Mouse (Mus musculus) right cerebral cortex, postnatal 14 days (tissue): ENCODE data around the gene Ms4a18.
"Not testable (repeated sequence)": the region's sequence is repeated elsewhere in the genome, so short reads cannot be mapped to it uniquely, and the experiment has no call there.

ENCODE experiments used
- DNase-seq: peaks from one replicate; pipeline ENCODE4 v3.0.0; 2022

Gene Ms4a18

DNA sequence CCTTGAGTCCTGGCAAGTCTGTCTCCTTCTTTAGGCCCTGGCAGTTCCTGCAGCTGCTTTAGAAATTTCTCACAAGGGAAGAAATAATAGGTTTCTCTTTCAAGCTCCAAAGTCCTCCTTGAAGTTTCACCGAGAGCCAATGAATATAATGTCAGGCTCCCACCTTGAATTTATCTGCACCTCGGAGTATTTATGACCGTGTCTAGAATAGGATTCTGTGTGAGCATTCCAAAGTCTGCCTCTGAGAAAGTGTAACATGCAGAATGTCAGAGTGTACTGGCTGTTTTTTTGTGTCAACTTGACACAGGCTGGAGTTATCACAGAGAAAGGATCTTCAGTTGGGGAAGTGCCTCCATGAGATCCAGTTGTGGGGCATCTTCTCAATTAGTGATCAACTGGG is at the start of gene Ms4a18:
Ms4a18 (minus strand) TSS at position 141 of the 400 bp plus-strand sequence.
- no peak for DNase-seq

DNA sequence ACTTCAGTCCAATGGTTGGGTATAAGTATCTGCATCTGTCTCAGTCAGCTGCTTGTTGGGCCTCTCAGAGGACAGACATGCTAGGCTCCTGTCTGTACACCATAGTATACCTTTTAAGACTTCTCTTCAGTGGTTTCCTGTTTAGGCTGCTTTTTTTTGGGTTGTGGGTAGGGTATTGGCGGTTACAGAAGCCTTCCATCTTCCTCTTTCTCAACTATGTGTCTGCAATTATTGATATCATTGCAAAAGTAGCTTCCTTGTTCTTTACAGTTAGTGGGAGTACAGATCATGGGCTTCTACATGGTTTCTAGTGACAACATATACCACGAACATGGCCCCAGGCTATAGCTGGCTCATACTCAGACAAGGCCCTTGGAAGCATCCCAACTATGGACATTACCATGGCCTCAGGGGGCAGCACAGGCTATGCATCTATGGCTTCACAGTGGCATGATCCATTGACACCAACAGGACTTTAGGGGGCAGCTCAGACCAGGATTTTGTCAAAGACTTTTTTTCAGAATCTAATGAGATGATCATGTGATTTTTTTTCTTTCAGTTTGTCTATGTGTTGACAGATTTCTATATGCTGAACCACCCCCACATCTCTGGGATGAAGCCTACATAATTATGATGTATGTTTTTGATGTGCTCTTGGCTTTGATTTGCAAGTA is 47.5 kb upstream of the Ms4a18 start:
- DNase-seq, result no peak

DNA sequence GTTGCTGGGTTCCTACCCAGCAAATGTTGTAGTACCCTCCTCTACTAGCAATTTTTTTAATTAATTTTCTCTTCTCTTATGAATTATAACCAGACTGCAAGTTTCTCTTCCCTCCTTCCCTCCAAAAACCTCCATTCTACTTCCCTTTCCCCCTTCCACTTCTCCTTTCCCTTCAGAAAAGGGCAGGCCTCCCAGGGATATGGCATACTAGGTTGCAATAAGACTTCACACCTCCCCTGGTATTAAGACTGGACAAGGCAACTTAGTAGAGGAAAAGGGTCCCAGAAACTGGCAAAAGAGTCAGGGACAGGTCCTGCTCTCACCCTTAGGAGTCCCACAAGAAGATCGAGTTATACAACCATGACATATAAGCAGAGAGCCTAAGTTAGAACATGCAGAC is 43.1 kb upstream of the Ms4a18 start:
- no peak for DNase-seq

DNA sequence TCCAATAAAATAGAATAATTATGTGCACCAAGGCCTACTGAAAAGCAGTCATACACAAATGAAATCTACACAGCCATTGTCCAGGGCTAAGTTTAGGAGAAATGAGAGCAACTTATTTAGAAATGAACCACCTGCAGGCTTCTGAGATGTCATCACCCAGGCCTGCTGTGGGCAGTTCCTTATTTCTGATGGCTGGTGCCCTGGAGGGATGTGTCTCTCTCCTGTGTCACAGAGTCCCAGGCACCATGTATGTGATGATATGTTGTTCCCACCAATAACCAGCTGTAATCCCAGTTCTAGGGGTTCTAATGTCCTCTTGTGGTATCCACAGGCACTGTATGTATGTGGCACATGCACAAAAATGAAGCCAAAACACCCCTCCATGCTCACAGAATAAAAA is 42.1 kb upstream of the Ms4a18 start:
- DNase-seq, result no peak

DNA sequence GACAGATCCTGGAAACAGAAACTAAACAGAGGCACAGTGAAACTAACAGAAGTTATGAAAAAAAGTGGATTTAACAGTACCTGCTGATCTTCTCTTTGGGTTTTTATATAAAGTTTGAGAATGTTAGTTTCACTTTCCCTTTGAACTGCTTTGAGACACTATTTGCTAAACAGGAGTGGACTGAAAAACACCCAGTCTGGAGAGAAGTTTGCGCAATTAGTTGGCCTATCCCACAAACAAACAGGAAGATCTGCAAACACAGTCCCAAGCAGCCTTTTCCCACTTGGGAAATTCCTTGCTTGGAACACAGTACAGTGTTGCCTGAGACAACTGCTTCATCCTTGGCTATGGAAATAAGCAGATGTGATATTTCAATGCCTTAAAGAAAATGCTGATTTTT is 37.9 kb upstream of the Ms4a18 start:
- not testable (repeated sequence) for DNase-seq

DNA sequence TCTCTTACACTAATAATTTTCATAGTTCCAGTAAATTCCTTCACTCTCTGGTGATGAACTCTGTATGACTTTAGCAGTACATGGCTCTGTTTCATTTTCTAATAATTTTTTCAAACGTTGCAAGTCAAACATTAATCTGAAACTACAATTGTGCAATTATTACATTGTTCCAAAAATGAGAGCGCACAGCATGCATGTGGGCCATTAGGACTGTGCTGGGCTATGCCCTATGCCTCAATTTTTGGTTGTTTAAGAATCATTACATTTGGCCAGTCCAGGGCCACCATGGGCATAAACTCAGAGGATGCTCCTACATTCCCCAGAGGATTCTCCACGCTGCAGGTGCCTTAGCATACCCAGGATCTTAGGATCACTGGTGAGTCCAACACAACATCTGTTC is 35.4 kb upstream of the Ms4a18 start:
- no peak for DNase-seq

DNA sequence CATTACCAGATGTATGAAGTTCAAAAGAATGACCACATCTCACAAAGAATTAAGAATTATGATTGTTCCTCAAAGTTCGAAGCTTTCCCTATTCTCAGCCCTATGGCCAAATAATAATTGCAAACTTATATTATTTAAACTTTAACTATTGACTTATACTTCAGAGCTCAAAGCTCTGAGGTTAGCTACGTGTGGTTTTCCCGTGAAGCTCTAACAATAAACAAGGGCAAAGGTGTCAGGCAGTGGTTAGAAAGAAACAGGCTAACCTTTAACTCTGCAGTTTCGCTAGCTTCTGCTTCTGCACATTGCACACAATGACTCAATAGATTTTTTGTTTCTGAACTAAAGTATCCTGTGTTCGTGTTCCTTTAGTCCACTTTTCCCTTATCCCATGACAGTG is 35.0 kb upstream of the Ms4a18 start:
- DNase-seq, result no peak

DNA sequence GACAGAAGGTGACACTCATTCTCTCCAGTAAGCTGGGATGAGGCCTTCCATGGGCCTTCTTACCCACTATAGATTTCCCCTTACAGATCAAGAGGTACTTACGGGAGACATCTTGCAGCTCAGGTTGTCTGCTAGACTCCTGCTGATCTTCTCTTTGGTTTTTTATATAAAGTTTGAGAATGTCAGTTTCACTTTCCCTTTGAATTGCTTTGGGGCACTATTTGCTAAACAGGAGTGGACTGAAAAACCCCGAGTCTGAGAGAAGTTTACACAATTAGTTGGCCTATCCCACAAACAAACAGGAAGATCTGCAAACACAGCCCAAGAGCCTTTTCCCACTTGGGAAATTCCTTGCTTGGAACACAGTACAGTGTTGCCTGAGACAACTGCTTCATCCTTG is 32.5 kb upstream of the Ms4a18 start:
- DNase-seq, result no peak

DNA sequence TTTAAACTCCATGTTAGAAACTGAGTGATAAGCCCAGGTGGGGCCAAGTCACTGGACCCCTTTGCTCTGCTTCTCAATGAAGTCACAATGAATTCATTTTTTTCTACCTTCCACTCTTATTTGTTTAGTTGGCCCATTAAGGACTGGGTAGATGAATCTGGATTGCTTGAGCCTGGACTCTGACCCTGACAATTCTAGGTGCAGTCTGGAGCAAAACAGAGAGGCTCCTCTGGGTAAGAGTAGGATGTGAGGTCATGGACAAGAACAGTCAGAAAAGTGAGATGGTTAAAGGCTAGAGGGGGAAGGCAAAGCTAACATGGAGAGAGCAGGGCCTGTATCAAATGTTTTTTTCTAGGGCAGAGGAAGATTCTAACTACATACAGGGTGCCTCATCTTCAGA is 31.6 kb upstream of the Ms4a18 start:
- DNase-seq, result no peak

DNA sequence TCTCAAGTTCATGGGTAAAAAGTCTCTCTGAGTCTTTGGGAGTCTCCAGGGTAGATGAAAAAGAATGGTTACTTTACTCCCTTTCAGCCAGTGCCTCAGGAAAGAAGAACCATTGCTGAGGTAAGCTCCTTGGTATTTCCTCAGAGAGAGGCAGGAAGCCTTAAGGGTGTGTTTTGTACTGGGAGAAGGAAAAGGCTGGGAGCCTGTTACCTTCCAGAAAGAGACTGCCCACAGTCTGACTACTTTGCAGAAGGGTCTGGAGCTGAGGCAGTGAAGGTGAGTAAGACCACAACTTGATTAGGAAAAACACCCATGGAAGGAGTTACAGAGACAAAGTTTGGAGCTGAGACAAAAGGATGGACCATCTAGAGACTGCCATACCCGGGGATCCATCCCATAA is 30.7 kb upstream of the Ms4a18 start:
- no peak for DNase-seq

DNA sequence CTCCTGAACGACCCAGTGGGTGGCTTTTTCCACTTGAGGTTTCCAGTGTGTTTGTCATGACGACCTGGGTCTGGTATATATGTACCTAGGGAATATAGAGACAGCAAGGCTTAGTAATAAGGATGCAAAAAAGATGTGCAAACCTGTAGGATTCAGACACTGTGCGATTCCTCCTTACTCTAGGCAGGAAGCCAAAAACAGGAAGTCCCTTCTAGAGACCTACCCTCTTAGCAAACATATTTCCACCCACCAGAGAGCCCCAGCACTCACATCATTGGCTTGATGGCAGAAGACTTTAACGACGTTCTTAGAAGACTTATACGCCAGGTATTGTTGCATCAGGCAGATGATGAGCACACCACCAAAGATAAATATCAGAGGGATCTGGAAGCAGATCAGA is 30.2 kb upstream of the Ms4a18 start:
- DNase-seq, result no peak

DNA sequence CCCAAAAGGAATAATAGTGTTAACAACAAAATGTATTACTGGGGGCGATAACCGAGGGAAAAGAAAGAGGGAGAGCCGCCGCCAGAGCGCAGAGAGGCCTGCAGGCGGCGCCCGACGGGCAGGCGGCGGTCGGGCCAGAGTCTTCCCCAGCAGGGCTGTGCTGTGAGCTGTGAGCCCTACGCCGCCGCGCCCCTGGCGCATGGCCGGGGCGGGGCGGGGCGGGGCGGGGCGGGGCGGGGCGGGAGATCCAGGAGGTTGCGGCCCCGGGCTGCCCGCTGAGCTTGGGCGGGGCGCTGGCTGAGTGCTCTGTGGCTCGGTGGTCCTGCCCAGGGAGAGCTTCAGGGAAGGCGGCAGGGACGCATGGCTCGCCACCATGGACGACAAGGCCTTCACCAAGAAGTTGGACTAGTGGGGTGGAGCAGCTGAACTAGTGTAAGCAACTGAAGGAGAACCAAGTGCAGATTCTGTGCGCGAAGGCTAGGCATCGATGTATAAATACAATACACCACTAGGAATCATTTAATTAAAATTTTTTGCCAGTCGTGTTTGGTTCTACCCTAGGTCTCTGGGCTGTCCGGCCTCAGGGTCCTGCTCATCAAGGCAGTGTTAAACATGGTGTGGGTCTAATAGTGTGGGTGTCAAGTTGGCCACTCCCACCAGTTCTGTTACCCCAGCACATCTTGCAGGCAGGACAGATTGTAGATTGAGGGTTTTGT is 27.3 kb upstream of the Ms4a18 start:
- peak; percentile 49 for DNase-seq

DNA sequence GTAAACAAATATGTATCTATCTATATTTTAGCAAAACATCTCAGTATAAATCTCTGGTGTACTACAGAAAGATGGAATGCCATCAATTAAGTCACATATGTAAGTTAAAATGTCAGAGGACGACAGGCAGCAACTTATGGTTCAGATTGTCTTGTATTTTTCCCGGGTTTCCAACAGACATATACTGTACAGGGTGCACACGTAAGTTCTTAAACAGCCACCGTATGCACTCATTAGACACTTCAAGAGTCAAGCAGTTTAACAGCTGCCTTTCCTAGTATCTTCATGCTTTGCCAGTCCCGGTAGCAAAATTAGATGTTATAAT is 26.8 kb upstream of the Ms4a18 start:
- DNase-seq, result no peak

DNA sequence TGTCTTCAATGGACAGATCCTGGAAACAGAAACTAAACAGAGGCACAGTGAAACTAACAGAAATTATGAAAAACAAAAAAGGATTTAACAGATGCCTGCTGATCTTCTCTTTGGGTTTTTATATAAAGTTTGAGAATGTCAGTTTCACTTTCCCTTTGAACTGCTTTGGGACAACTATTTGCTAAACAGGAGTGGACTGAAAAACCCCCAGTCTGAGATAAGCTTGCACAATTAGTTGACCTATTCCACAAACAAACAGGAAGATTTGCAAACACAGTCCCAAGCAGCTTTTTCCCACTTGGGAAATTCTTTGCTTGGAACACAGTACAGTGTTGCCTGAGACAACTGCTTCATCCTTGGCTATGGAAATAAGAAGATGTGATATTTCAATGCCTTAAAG is 19.7 kb upstream of the Ms4a18 start:
- DNase-seq, result no peak

DNA sequence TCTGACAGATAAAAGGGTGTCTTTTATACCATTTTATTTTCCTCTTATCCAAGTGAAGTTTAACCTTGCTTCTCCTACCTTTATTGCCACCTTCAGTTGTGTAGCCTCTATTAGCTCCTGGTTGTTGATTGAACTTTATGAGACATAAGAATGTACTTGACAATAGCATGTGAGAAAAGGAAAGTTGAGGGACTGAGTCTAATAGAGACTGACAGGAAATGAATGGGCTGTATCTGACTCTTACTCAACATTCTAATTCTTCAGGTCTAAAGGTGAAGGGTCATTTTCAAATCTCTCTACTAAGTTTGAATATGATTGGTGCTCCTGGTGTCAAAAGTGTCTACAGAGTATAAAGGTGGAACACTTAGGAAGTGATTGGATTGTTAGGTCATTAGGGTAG is 4.6 kb upstream of the Ms4a18 start:
- DNase-seq, result no peak

DNA sequence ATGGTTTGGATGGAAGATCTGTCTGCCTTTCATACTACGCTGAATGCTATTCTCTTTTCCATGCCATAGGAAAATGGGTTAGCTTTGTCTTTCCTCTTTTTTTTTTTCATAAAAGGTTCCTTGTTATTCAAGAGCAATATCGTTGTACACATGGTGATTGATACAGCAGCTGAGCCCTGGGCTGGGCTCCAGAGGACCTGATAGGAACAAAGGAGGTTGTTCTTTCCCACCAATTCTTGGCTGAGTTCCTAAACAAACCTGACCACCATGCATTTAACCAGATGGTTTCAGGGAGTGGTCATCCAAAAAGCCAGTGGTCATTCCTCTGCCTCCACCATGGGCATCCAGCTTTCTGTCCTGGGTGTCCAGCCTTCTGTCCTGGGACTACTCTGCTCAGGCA is 580 bp downstream of the Ms4a18 start:
- no peak for DNase-seq

DNA sequence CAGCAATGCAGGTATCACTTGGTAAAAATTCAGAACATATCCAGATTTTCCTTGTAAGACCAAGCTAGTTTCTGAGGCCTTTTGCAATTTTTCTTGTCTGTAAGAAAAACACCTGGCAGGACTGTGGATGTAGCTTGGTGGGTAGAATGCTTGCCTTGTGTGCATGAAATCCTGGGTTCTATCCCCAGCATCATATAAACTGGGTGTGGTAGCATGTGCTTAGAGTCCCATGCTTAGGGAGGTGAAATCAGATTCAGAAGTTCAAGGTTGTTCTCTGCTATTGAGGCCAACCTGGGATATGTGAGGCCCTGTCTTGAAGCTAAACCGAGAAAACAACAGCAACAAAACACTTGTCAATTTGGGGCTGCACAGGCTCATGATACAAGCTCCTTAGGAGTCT is 1.8 kb downstream of the Ms4a18 start:
- no peak for DNase-seq

DNA sequence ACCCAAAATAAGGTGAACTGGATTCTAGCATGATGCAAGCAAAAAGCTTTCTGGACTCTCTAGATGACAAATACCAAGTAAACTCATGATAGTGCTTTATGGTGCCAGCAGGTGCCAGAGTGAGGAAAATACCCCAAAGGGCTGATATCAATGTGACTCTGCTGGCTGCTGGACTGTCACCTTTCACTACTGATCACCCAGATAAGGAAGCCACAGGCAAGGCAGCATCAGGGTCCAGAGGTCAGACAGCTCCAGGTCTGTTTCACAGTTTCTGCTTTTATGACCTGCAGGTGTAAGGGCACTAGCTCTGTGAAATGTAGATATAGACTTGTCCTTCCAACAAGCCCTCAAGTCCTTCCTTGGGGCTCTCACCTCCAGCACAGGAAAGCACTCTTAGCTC is 2.4 kb downstream of the Ms4a18 start:
- no peak for DNase-seq

DNA sequence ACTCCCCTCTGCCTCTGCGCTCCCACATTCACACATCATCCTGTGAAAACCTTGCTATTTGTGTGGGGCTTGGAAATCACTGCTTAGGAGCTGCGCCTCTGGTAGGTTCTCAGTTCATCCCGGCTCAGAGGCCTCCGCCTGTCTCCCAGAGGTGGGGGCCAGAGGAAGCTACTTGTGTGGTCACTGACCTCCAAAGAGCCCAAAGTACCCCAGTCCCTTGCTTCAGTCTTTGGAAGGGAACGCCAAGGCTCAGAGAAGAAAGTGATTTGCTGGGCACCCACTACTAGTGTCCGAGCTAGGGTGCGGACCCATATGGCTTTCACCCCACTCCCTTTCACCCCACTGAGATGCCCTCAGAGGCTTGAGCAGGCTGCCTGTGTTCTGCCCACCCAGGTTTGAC is 24.7 kb downstream of the Ms4a18 start, which contains the start of gene Ms4a15:
Ms4a15 (minus strand) TSS at position 101 of the 400 bp plus-strand sequence.
- no peak for DNase-seq

DNA sequence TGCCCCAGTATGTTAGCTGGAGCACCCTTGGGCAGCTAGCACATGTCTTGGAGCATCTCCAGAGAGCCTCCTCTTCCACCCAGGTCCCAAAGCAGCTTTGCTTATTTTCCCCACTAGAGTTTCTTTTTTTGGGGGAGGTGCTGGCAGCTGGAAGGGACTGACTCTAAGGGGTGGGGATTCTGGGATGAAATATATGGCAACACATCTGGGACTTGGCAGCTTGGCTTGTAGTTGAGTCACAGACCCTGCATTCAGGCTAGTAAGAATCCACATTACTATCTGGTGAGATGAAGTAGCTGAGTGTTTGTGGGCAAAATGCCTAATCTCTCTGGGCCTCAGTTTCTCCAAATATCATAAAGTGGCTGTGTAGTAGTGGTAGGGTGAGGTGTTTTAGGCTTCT is 25.9 kb downstream of the Ms4a18 start:
- no peak for DNase-seq

DNA sequence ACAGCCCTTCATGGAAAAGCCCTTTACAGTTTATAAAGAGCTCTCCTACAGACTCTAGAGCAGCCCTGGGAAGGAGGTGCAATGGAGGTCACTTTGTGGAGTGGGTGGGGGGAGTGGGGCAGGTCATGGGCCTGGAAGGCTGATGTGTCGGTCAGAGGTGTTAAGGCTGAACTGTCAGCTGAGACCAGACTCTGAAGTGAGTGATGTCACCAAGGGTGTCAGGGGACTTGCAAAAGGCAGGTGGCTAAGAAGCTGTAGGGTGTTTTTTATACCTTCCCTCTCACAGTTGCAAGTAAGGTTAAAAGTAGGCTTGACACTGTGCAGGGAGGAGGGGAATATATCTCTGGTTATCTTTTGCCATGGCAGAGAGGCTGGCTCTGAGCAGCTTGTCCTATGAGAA is 27.1 kb downstream of the Ms4a18 start:
- DNase-seq, result no peak

DNA sequence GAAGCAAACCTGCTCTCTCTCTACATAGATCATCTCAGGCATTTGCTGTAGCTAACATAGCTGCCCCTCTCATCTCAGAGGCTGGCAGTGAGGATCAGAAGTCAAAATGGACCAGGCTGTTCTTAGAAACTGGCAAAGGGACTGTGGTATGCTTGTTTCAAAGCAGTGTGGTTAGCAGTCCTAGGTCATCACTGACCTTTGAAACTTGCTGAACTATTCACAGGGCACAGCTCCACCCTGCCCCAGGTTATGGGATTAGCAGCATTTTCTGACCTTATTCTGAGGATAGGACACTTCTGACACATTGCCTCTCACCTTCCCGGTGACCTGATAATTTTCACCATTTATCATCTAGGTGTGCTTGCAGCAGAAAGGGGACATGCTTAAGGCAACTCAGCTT is 29.3 kb downstream of the Ms4a18 start:
- no peak for DNase-seq

DNA sequence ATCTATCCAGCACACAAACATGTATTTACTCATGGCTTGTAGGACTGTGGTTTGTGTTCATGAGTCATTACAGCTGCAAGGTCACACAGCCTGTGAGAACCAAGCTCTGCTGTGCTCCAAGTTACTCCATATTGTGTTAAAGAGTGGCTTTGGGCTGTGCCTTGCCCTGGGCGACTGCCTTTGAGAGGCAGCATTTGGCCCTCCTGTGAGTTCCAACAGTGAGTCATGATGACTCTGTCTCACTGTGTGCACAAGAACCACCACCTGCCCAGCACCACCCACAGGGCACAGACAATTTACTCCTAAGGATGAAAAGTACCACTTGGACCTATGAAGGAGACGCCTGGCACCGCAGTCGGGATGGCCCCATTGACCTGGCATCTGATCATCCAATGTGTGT is 31.9 kb downstream of the Ms4a18 start:
- DNase-seq, result no peak

DNA sequence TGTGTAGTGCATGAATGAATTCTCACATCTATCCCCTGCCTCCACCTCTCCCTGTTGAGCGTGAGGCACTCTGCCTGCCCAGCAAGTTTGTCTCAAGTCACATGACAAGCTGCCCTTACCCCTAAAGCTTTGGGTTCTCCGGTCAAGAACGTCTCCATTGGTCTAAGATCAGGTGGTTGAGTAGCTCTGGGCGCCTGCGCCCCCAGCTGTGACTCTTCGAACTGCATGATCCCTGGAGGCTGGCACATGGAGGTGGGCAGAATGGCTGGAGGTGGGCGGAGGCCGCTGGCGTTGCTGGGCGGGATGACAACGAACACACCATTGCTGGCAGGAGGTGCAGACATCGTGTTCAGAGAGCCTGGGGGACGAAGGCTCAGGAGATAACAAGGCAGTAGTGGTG is 33.3 kb downstream of the Ms4a18 start:
- no peak for DNase-seq

DNA sequence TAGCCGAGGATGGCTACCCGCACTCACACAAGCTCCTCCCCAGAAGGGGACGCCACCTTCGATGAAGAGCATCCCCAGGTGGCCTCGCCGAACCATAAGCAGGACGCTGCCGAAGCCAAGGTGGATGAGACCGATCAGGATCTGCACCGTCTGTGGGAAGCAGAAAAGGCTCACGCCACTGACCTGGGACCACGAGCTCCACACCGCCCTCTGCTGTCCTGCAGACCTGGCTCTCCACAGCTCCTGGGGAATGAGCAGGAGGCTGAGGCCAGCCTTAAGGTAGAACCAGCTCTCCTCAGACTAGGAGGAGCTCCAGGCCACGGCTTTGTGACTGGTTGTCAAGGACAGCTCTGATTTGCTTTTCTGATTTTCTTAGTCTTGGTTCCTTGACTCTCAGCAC is 34.7 kb downstream of the Ms4a18 start:
- no peak for DNase-seq
